Mouse (Mus musculus) liver, adult 2 months (tissue): ENCODE results near the gene Slfn2.

ENCODE experiments used
- CTCF ChIP-seq: fragments of 200-500 bp; IDR thresholded peaks from 2 replicates; pipeline ENCODE4 v1.5.1; 2011; ENCODE audit warnings: low read depth, low read length, control low read depth
- POLR2A ChIP-seq: fragments of 200-500 bp; IDR thresholded peaks from 2 replicates; pipeline ENCODE4 v1.6.1; 2011; ENCODE audit warnings: low read length, control low read depth; ENCODE audit not compliant: insufficient read depth; ENCODE audit errors: extremely low read depth

GRCm38 (mm10) chr11:83063941-83064349 lies 967 bp upstream of the Slfn2 start:
- TF ChIP-seq CTCF (no peak), POLR2A (no peak)
